ENCODE assay signal across 27 mouse cellular contexts in the genomic region with DNA sequence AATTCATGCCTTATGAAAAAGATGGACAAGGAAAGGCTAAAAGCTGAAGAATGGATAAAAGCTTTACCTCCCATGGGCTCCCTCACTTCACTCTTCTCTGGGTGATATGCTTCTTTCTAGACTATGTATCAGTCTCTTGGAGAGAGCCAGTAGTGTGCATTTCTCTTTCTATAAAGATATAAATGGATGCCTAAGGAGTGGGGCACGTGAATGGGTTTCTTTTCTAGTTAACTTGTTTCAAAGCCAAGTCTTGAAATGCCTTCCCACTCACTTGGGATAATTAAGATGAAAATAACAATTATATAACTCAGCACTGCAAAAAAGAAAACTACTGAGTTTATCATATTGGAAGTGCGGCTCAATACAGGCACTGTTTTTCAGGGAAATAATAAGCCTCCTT.
DNase-seq lines count a peak whose midpoint lies in the region; ATAC-seq and TF ChIP-seq lines count a peak whose summit lies in the region.
"Had no signal": no experiment of that assay in that cellular context is flagged by ENCODE, and none has a peak within 500 bp of the region (broad histone marks: within the 10 kb centered on the region; RNA-seq: fewer than 3 reads in every experiment).

No protein-coding gene starts in this region.

- no peak overlapping the region for H3K4me3 ChIP-seq in layer of hippocampus, adult 2 months
- no peak overlapping the region for H3K4me3 ChIP-seq in intestine, embryonic 16.5 days (ENCODE audit: low read length)
- H3K4me3 ChIP-seq: embryonic facial prominence, embryonic 10.5 days; embryonic facial prominence, embryonic 12.5 days; forebrain, embryonic 13.5 days; forebrain, embryonic 15.5 days had no signal

- no peaks in the 10 kb centered on the region for H3K36me3 ChIP-seq in intestine, embryonic 16.5 days (ENCODE audit: control insufficient read depth, insufficient read depth, low read length)
- H3K36me3 ChIP-seq: embryonic facial prominence, embryonic 10.5 days; embryonic facial prominence, embryonic 12.5 days; forebrain, embryonic 15.5 days; G1E had no signal

- H3K4me1 ChIP-seq in intestine, embryonic 16.5 days (ENCODE audit: control insufficient read depth, insufficient read depth, low read length) = no peaks in the 10 kb centered on the region
- H3K4me1 ChIP-seq: embryonic facial prominence, embryonic 10.5 days; embryonic facial prominence, embryonic 12.5 days; forebrain, embryonic 13.5 days; forebrain, embryonic 15.5 days had no signal

- H3K9ac ChIP-seq in intestine, embryonic 16.5 days (ENCODE audit: low read depth, low read length) = no peak overlapping the region
- H3K9ac ChIP-seq: embryonic facial prominence, embryonic 12.5 days; forebrain, embryonic 13.5 days; forebrain, embryonic 15.5 days had no signal

- WGBS in intestine, embryonic 16.5 days = 69% methylated on average over 2 of the region's 2 CpGs

- no peak for DNase-seq in frontal cortex, postnatal 10 days (ENCODE audit: low spot score in 2 of 2)
- DNase-seq in layer of hippocampus, adult 2 months (ENCODE audit: low spot score in 2 of 2) = no peak
- DNase-seq in layer of hippocampus, postnatal 10 days (ENCODE audit: low spot score in 2 of 2) = no peak
- DNase-seq in brain, adult 2 months (ENCODE audit: low read depth, low spot score) = peak; percentile 54
- DNase-seq in lung, postnatal 10 days = no peak
- no peak for DNase-seq in embryo, embryonic 10.5 days (ENCODE audit: low spot score)
- DNase-seq: adrenal gland, adult 8-10 months; adrenal gland, postnatal 14 days; adrenal gland, postnatal 36 days; B cell, adult 2 months; cerebellum, adult 11 months; cerebellum, adult 18-20 months; cerebellum, adult 8-10 months; cerebellum, adult 9-11 months; cerebellum, postnatal 14 days; cerebellum, postnatal 36 days had no signal

- H3K27me3 ChIP-seq in intestine, embryonic 16.5 days (replicated peaks; ENCODE audit: control insufficient read depth, insufficient read depth, low read length) = no peaks in the 10 kb centered on the region
- H3K27me3 ChIP-seq: CH12.LX; embryonic facial prominence, embryonic 12.5 days; forebrain, embryonic 13.5 days; forebrain, embryonic 15.5 days; Patski had no signal

- 0 out of 2 replicates have a peak overlapping the region, but pooled peaks have one; percentile 8 for H3K27ac ChIP-seq in layer of hippocampus, adult 2 months
- peak overlapping the region; percentile 45; the same call in 1 of the 2 replicates for H3K27ac ChIP-seq in intestine, embryonic 16.5 days (ENCODE audit: low read length)
- H3K27ac ChIP-seq: embryonic facial prominence, embryonic 10.5 days; embryonic facial prominence, embryonic 12.5 days; forebrain, embryonic 13.5 days; forebrain, embryonic 15.5 days had no signal

- ATAC-seq in frontal cortex, adult (ENCODE audit: low TSS enrichment) = peak; percentile 91
- ATAC-seq in intestine, embryonic 16.5 days = peak; percentile 45; the same call in 1 of the 2 replicates
- ATAC-seq: activated CD4-positive, CD25-positive, alpha-beta regulatory T cell, adult 4 months; CD4-positive, CD25-positive, alpha-beta regulatory T cell, adult 4 months; forebrain, embryonic 13.5 days; forebrain, embryonic 15.5 days; Patski had no signal

- H3K4me2 ChIP-seq in intestine, embryonic 16.5 days (ENCODE audit: low read depth, low read length) = no peak overlapping the region
- H3K4me2 ChIP-seq: embryonic facial prominence, embryonic 12.5 days; forebrain, embryonic 13.5 days; forebrain, embryonic 15.5 days had no signal

- no peak for TF ChIP-seq CTCF in layer of hippocampus, adult 2 months (conservative IDR thresholded peaks at IDR 0.05)

- H3K9me3 ChIP-seq in intestine, embryonic 16.5 days (ENCODE audit: control insufficient read depth, low read length) = no peaks in the 10 kb centered on the region
- H3K9me3 ChIP-seq: embryonic facial prominence, embryonic 10.5 days; embryonic facial prominence, embryonic 12.5 days; forebrain, embryonic 13.5 days; forebrain, embryonic 15.5 days had no signal
